Mouse (Mus musculus): ENCODE results near the gene 3110040M04Rik.

DNA sequence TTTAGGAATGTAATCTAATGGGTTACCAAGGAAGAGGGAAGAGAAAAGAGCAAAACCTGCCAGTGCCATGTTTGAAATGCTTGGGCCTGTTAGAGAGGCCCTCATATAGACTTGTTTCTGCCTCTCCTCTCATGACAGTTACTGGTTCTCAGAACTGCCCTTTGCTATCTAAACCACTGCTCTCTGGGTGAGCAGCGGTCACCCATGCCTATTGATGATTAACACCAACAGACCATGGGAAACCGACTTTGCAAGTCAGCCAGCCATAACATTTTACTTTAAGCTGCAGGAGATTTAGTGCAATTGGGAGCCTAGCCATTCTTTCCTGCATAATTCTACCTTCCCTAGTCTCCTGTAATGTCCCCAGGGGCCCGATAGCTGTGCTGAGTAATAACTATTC is 12.5 kb downstream of the 3110040M04Rik start:
- TF ChIP-seq GATA1 (IDR thresholded peaks at IDR 0.05; ENCODE audit: borderline replicate concordance, low read length) (no peak), FLI1 (IDR thresholded peaks at IDR 0.05; ENCODE audit: low read length) (no peak)
